Mouse (Mus musculus): ENCODE measurements around the gene Txndc17. TPM values are rescaled to one million over a fixed set of nuclear protein-coding genes. Genes with fewer than 3 reads are reported as not detected.
"Not testable (repeated sequence)": the region's sequence is repeated elsewhere in the genome, so short reads cannot be mapped to it uniquely, and the experiment has no call there.

Txndc17 gene
- 10 to 100 TPM; 40.3 to 46.9 TPM for total RNA-seq (2021)
- long read RNA-seq, experiment 1, transcript Txndc17-201 (4 exons, 981 nt), result major isoform, 51 of 52 reads
- long read RNA-seq, experiment 1, partial matches to known transcripts, result 1 of 52 reads
- long read RNA-seq, experiment 1, other reads (novel, unspliced or antisense), result 0 of 52 reads
- long read RNA-seq, experiment 2, transcript Txndc17-201 (4 exons, 981 nt), result major isoform, 39 of 40 reads
- long read RNA-seq, experiment 2, partial matches to known transcripts, result 0 of 40 reads
- long read RNA-seq, experiment 2, other reads (novel, unspliced or antisense), result 1 of 40 reads

DNA sequence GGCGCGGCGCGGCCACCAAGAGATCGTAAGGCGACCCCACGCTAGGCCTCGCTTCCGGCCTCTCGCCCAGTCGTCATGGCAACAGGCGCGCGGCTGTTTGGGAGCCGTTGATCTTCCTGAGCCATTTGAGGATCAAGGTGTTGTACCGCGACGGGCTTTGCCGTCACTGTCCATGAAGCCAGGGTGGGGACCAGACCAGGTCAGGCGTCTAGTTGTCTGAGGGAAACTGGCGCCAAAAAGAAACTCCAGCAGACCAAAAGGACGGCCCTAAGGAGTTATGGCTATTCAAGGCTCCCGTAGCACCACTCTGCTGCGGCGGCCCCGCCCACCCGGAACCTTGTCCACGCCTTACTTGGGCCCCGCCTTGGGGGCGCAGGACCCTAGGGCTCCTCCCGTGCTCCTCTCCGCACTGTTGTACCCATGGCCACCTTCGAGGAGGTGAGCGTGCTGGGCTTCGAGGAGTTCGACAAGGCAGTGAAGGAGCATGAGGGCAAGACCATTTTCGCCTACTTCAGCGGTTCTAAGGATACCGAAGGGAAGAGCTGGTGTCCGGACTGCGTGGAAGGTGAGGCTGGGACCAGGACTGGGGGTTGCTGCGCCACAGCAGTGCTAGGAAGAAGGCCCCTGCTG is at the start of gene Txndc17, which contains the start of gene 4933427D14Rik:
TSS of gene Txndc17 (plus strand) at position 344 of the 630 bp plus-strand sequence.
TSS of gene 4933427D14Rik (minus strand) at position 256 of the 630 bp plus-strand sequence.
- peak; percentile 93 to 95 for DNase-seq

DNA sequence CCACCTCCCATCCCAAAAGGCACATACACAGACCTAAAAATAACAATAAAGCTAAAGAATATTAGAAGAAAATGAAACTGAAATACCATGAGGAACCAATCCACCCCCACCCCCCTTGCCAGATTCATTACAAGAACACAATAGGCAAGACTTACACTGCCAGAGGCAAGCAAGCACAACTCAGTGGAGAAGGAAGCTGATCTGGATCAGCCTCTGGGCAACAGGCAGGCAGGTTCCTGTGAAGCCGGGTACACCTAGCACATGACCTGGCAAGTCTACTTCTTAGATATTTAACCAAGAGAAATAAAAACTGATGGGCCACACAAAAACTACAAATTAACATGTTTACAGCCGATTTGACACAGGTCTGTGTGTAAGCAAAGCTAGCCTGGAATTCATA is 44.1 kb upstream of the Txndc17 start:
- no peak for DNase-seq

DNA sequence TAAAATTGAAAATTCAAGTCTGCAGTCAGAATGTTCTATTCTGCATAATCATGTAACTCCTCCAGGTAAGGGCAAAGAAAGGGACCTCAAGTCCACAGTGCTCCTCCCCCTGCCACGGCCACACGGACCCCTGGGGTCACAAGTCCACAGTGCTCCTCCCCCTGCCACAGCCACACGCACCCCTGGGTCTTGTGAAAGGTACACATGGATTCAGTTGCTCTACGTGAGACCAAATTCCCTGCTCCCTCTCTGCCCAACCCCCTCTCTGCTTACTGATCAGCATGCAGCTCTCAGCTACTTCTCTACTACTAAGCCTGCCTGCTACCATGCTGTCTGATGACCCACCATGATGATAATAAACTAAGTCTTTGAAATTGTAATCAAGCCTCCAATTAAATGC is 37.5 kb upstream of the Txndc17 start:
- no peak for DNase-seq

DNA sequence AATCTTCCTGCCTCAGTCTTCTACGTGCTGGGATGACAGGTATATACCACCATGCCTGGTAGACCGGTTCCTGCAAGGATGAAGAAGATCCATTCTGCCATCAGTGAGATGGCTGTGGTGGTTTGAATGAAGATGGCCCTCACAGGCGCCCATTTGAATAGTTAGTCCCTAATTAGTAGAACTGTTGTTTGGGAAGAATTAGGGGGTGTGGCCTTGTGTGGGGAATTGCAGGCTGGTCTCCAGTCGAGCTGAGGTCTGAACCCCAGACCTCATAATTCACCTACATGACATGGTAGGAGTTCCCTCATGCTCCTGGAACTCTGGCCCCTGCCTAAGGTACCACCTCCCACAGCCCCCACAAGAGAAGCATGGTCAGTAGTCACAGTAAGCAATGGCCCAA is 35.4 kb upstream of the Txndc17 start:
- DNase-seq, result not testable (repeated sequence)

DNA sequence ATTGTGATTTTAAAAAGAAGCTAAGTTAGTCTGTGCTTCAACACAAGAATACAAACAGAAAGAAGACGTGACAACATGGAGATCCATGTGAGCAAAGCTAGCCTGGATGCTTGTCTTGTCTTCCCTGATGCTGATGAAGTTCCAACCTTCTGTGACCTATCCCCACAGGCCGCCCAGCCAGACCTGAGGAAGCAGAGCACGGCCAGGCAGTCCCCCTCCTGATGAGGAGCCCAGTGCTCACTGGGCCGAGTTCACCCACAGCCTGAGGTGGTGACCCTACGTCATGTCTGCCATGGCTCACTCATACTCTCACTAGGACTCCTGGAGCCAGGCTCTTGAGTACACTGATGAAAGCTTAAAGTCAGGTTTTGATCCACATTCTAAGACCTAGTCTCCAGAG is 33.8 kb upstream of the Txndc17 start:
- no peak for DNase-seq

DNA sequence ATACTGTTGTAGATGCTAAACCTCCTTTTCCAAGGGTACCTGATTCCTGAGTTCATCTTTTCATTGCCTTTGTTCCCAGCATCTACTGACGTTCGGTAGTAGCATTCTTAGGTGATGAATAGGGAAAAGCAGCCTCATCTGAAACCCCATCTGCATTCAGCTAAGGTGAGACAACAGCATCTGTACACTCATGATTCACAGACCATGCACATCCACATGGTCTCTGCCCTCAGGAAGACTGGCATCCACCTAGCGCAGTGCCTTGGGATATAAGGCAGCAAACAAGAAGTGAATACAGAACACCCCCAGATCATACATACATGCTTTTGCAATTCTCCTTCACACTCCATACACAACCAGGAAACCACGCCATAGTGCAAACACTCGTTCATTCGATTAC is 32.6 kb upstream of the Txndc17 start:
- no peak for DNase-seq

DNA sequence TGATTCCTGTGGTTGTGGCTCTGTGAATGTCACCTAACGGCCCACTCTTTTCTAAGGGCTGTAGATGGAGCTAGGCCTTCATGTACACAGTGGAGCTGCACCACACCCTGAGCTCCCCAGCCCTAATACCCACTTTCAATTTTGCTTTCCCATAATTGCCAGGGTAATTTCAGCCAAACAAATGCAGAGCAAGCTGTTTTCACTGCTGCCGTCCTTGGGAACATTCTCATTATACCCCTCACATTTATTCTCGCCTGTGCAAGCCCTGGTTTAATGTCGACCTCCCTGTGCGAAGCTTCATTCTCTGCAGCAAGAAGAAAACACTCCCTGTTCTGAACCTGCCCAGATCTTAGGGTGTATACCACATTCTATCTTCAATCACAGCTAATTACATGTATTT is 31.4 kb upstream of the Txndc17 start:
- no peak for DNase-seq

DNA sequence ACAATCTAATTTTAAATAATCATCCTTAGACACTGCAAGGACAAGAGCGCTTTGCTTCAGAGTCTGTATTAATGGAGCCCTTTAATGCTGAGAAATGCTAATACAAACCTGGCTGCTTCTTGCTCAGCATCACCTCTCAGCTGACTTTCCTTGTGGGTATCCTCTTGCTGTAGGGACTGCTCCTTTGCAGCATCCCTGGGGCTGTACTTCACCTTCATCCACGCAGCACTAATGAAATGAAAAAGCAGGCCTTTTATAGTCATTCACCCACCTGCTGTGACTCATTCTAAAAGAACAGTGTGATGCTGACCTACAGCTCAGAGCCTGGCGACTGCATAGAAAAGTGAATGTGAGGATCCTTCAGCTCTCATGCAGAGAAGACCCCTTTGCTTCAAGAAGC is 30.8 kb upstream of the Txndc17 start:
- DNase-seq, result no peak

DNA sequence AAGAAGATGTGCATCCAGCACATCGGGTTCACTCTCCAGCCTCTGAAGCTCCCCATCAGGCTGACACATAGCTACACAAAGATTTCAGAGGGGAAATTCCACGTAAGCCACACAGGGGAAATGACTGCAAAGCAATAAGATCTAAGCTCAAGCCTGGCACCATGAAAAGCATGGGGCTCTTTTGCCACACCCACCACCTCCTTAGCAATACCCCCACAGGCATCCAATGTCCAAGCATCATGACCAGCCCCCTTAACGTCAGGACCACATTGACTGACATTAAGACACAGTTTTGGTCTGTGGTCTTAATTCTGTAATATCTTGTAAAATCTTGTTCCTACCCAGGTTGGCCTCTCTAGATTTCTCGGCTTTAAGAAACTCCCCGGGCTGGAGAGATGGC is 26.8 kb upstream of the Txndc17 start:
- DNase-seq, result no peak

DNA sequence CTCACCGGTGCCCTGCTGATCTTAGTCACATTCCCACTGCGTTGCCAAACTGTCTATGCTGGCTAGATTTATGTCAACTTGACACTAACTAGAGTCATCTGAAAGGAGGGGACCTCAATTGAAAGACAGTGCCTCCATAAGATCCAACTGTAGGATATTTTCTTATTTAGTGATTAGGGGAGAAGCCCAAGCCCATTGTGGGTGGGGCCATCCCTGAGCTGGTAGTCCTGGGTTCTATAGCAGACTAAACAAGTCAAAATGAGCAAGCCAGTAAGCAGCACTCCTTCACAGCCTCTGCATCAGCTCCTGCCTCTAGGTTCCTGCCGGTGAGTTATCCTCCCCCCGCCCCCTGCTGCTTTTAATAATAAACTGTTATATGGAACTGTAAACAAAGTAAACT is 26.2 kb upstream of the Txndc17 start:
- DNase-seq, result no peak

DNA sequence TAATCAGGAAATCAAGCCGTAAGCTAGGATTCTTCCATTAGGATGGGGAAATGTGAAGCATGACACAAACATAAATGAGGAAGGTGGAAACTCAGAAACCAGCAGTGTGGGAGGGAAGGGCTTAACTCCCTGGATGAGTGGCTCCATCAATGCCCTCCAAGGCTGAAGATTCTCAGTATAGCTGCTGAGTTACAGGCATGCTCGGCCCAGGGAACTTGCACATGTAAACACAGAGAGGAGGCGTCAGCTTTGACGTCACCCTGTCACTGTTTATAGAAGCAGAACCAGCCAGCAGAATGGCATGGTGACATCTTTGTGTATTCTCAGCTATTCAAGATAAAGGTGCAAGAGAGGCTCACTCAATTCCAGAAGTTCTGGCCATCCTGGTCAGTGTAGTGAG is 23.1 kb upstream of the Txndc17 start:
- DNase-seq, result no peak

DNA sequence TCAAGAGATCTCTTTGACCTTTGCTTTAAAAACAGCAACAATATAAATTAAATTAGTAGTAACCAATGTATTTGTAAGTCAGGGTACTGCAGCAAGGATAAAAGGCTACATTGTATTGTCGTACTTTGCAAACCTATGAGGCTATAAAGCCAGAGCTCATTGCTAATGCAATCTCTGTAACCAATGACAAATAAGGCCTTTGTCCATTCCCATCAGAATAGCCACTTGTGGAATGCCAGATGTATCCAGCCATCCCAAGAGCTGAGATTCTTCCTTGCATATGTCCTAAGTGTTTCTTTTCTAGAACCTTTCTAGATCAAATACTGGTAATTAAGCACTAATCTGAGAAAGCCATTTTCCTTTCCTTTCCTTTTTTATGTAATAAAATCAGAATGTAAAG is 16.5 kb upstream of the Txndc17 start:
- DNase-seq, result no peak

DNA sequence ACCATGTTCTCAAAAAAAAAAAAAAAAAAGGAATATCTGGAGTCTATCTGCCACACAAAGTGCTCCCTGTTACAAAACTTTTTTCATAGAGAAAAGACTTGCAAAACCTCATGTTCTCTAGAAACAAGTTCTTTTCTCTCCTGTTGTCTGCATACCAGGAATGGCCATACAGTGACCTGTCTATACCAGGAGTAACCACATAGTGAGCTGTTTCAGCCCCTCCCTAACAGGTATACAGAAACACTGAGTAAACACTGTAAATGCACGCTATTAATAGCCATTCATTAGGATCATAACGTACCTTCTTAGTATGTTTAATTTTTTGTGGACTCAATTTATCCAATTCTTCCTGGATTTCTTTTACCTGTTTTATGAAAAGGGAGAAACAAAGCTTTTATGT is 13.1 kb upstream of the Txndc17 start:
- DNase-seq, result no peak

DNA sequence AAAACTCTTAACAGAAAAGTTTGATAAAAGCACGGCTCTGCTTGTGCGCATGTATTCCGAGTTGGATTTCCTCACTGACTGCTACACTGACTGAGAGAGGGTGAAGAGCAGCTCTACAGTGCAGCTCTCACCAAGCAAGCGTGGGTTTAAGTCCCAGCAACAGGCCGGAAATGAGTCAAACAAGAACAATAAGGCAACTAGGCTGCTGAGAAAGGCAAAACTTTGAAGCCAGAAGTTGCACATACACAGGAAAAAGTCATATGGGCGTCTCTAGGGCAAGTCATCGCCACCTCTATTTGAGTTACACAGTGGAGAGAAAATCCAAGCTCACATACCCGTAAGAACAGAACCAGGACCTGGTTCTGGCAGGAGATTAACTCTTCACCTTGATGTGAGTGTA is 10.8 kb upstream of the Txndc17 start:
- DNase-seq, result peak; percentile 8 to 23

DNA sequence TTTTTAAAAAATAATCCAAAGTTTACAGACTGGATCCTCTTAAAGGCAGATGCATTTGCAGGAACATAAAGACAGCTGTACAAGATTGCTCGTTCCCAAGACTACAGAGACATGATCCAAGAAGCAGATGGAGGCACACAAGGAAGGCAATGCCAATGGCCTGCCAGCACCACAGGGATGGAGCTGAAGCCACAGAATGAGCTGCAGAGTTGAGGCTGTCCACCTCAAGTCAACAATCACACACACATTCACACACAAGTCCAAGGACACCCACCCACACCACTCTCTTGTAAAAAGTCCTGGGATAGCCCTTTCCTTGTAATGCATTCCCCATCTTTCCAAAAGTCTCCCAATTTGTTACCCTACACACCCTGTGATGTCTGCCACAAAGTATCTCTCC is 3.9 kb upstream of the Txndc17 start:
- DNase-seq, result no peak

DNA sequence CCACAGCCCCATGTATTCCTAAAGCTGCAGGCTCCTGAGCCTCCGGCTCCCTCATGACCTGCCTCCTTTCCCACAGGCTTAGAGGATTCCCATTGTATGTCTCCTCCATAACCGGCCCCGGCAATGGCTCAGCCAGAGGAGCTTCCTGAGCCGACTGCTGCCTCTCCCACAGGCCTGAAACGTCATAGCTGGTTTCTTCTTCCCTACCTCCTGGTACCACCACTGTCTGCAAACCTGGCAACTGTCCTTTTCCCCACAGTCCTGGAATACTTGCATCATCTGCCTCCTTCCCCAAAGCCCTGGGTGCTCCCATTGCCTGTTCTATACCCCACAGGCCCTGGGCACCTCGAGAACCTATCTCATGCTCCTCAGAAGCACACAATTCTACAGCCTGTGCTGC is 2.1 kb upstream of the Txndc17 start:
- no peak for DNase-seq

DNA sequence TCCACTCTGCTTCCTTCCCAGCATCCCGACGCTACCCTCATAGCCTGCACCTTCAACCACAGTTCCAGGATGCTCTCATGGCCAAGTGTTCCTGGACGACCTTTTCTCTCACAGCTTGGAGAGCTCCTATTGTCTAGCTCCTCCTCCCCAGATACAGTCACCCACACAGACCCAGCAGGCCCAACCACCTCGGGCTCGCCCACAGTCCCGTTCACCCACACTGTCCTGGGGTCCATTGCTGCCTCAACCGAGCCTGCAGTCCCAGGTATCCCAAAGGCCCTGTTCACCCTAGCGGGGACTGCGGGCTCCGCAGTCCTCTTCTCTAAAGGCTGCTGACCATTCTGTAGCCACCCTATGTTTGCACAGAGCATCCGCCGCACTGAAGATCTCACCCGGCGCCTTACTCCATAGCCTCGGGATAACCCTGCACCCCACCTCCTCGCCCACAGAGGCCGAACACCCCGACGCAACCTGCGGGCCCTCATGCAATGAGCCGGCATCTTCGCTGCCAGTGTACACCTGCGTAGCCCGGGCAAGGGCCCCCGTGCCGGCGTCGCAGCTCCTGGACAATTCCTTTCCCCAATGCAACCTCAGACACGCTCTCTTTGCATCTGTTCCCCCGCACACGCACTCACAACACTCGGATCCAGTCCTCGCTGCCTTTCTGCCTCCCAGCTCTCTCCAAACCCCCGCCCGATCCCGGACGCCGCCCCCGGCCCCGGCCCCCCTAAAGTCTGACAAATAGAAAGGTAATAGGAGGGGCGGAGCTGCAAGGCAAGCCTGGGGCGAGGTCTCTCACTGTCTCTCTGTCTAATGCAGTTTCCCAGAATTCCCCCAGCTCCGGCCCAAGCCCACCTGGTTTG is 775 bp upstream of the Txndc17 start, which contains the start of gene Gm43951:
TSS of gene Gm43951 (minus strand) at position 500 of the 863 bp plus-strand sequence.
- DNase-seq, result peak in 1 of 2 experiments; percentile 19

DNA sequence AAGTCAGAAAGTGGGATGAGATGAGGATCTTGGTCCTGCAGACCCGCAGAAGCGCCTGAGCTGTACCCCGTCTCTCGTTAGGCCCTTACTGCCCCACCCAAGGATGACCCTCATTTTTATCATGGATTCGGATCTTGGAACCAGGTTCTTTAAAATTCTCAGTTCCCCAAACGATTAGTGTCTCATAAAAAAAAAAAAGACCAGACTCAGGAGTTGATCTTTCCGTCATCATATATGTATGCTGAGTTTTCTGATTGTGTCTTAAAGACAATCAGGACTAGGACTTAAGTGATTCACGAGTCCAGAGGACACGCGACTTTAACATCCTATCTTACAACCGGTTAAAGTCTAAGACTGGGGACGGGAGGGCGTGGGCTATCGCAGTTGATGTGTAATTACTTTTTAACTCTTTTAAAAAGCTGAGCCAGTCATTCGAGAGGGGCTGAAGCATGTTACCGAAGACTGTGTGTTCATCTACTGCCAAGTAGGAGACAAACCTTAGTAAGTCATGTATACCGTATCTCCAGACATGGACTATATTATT is 559 bp downstream of the Txndc17 start:
- DNase-seq, result no peak

DNA sequence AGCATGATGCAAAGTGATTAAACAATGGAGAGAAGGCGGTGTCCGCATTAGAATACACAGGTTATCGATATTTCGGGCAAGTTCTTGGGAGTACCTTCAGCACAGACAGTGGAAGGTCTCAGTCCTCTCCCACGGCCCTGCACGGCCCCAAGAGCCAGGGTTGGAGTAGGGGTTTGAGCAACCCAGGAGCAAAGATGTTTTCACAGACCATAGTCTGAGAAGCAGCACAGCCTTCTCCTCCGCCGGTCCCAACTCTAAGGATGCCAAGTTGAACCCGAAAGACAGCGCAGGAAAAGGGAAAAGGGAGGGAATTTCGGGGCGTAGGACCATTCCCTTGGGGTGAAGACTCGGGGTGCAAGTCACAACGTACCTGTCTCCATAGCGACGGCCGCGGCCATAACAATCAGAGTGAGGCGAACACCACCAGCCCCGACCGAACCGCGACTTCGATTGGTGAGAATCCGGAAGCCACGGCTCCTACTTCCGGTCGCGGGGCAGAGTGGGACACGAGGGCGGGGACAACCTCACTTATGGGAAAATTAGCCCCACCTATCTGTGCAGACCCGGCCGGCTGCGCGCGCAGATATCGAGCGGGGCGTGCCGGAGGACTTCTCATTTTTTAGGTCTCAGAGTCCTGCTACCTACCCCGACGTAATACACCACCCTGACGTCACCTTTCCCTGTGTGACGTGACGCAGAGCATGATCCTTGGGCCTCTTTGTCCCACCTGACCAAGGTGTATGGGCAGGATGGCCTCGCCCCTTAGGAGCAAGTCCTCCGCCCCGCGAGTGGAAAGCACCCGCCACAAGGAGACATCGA is 7.5 kb downstream of the Txndc17 start:
- peak; percentile 96 for DNase-seq

DNA sequence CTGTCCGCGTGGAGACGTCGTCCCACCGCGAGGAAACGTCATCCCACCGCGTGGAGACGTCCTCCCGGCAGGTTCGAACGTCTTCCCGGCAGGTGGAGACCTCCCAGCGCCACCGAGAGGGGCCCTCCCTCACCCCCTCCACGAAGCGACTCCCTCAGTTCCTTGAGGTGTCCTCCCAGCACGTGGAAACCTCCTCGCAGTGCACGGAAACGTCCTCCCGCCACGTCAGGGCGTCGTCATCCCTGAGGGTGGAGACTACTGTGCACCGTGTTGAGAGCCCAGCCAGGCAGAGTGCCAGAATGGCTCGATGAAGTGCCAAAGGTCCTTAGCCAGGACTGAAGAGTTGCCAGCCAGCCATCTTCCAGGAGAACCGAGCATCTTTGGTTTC is 8.1 kb downstream of the Txndc17 start, which contains the start of gene Med31:
TSS of gene Med31 (minus strand) at position 183 of the 388 bp plus-strand sequence.
- peak; percentile 84 to 85 for DNase-seq

DNA sequence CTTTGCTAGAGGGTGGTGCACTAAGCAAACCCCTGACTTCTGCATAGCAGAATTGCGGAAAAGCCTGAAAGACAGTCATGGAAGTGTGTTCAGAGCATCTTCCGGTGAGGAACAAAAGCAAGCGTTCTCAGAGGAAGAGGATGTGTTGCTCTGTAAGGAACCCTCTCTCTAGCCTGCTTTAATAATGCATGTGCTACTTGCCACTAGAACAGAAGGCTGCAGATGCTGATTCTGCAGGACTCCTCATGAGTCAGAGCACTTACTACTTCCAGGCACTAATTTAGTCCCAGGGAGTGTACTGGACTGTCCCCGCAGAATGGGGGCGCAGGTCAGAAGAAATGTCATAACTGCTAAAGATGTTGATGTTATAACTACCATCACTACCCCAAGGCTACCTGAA is 9.8 kb downstream of the Txndc17 start:
- peak in 1 of 2 experiments; percentile 12 for DNase-seq

DNA sequence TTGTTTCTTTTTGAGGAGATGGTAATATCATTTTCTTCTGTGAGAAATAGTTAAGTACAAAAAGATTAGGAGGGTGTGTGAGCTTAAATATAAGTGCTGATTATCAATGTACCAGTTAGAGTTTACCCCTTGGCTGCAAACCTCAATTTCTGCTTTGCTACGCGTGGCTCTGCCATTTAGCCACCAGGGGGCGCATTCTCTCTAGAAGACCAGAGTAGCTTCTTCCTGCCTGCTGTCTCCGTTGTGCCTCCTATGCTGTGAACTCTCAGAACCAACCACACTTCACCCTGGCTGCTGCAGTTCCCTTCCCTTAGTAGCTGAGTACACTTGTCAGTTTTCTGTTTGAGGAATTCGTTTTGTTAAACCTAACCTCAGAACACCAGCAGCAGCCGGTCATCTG is 13.9 kb downstream of the Txndc17 start:
- peak; percentile 57 to 78 for DNase-seq
